11 mouse cellular contexts compared by ENCODE assay signal in the genomic region with DNA sequence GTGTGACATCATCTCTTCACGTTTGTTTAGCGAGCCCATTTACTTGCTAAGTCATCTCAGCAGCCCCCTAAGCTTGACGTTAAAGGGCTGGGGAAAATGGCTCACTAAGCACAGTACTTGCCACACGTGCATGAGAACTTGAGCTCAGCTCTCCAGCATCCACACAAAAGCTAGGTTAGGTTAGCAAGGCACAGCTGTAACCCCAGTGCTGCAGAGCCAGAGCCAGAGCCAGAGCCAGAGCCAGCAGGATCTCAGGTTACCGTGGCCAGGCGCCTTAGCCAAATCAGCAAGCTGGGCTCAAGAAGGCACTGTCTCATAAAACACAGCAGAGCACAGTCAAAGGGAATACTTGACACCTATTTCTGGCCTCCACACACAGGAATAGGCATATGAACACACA. TPM values are rescaled to one million over a fixed set of nuclear protein-coding genes. Genes with fewer than 3 reads are reported as not detected.
DNase-seq lines count a peak whose midpoint lies in the region; ATAC-seq and TF ChIP-seq lines count a peak whose summit lies in the region.
"Had no signal": no experiment of that assay in that cellular context is flagged by ENCODE, and none has a peak within 500 bp of the region (broad histone marks: within the 10 kb centered on the region; RNA-seq: fewer than 3 reads in every experiment).

No protein-coding gene starts in this region.

- peak overlapping the region; percentile 54; the same call in 1 of the 2 replicates for H3K27ac ChIP-seq in kidney, embryonic 15.5 days
- 0 out of 2 replicates have a peak overlapping the region, but pooled peaks have one; percentile 55 for H3K27ac ChIP-seq in embryonic facial prominence, embryonic 13.5 days
- peak overlapping the region; percentile 8; the same call in 1 of the 2 replicates for H3K27ac ChIP-seq in heart, embryonic 12.5 days (ENCODE audit: poor library complexity, severe bottlenecking)
- H3K27ac ChIP-seq in limb, embryonic 14.5 days (replicated peaks; ENCODE audit: low read depth, low read length), result 0 out of 2 replicates have a peak overlapping the region, but pooled peaks have one; percentile 28
- H3K27ac ChIP-seq: heart, adult 2 months had no signal

- H3K4me2 ChIP-seq in kidney, embryonic 15.5 days, result no peak overlapping the region
- H3K4me2 ChIP-seq in embryonic facial prominence, embryonic 13.5 days, result no peak overlapping the region
- no peak overlapping the region for H3K4me2 ChIP-seq in heart, embryonic 12.5 days
- no peak overlapping the region for H3K4me2 ChIP-seq in limb, embryonic 14.5 days (replicated peaks; ENCODE audit: low read depth, low read length, severe bottlenecking)
- H3K4me2 ChIP-seq: midbrain, embryonic 11.5 days had no signal

- no peaks in the 10 kb centered on the region for H3K9me3 ChIP-seq in kidney, embryonic 15.5 days (replicated peaks)
- no peaks in the 10 kb centered on the region for H3K9me3 ChIP-seq in embryonic facial prominence, embryonic 13.5 days
- no peaks in the 10 kb centered on the region for H3K9me3 ChIP-seq in heart, embryonic 12.5 days (replicated peaks)
- H3K9me3 ChIP-seq in limb, embryonic 14.5 days (ENCODE audit: control insufficient read depth, low read length), result no peaks in the 10 kb centered on the region

- H3K9ac ChIP-seq in kidney, embryonic 15.5 days, result no peak overlapping the region
- no peak overlapping the region for H3K9ac ChIP-seq in embryonic facial prominence, embryonic 13.5 days
- no peak overlapping the region for H3K9ac ChIP-seq in heart, embryonic 12.5 days
- H3K9ac ChIP-seq in limb, embryonic 14.5 days (ENCODE audit: low read depth, low read length, severe bottlenecking), result no peak overlapping the region

- ATAC-seq in kidney, embryonic 15.5 days (replicated peaks; ENCODE audit: low FRiP score), result peak; percentile 45
- ATAC-seq in embryonic facial prominence, embryonic 13.5 days (ENCODE audit: insufficient number of reproducible peaks, insufficient read depth, low FRiP score, low TSS enrichment, low read depth), result no peak
- ATAC-seq in heart, embryonic 12.5 days (ENCODE audit: insufficient number of reproducible peaks, low FRiP score), result no peak
- peak; percentile 85 for ATAC-seq in limb, embryonic 14.5 days (ENCODE audit: low FRiP score, low read depth)

- peaks cover 49% of the 10 kb centered on the region for H3K36me3 ChIP-seq in kidney, embryonic 15.5 days
- H3K36me3 ChIP-seq in embryonic facial prominence, embryonic 13.5 days, result peaks cover 49% of the 10 kb centered on the region
- peaks cover 38% of the 10 kb centered on the region for H3K36me3 ChIP-seq in heart, embryonic 12.5 days
- peaks cover 36% of the 10 kb centered on the region for H3K36me3 ChIP-seq in limb, embryonic 14.5 days (ENCODE audit: control insufficient read depth, insufficient read depth, low read length)

- no peak for DNase-seq in kidney, adult 11 months
- DNase-seq in limb, embryonic 14.5 days (ENCODE audit: low spot score), result peak; percentile 74
- DNase-seq in spleen, postnatal 36 days (ENCODE audit: low spot score in 2 of 2), result no peak
- no peak for DNase-seq in urinary bladder, postnatal 4 days (ENCODE audit: low spot score in 2 of 2)
- DNase-seq in neural tube, embryonic 10.5 days (ENCODE audit: extremely low spot score, low spot score), result no peak
- DNase-seq: thymus, postnatal 14 days had no signal

- no peak for TF ChIP-seq POLR2A in limb, embryonic 14.5 days (IDR thresholded peaks at IDR 0.05; ENCODE audit: borderline replicate concordance, extremely low read depth, insufficient read depth, insufficient read length)

- WGBS in kidney, embryonic 15.5 days, result 51% methylated on average over 6 of the region's 6 CpGs
- WGBS in embryonic facial prominence, embryonic 13.5 days, result 49% methylated on average over 6 of the region's 6 CpGs
- WGBS in heart, embryonic 12.5 days, result 62% methylated on average over 6 of the region's 6 CpGs
- 37% methylated on average over 6 of the region's 6 CpGs for WGBS in limb, embryonic 14.5 days

- no peak overlapping the region for H3K4me3 ChIP-seq in kidney, embryonic 15.5 days (replicated peaks)
- H3K4me3 ChIP-seq in embryonic facial prominence, embryonic 13.5 days, result no peak overlapping the region
- H3K4me3 ChIP-seq in heart, embryonic 12.5 days, result no peak overlapping the region
- H3K4me3 ChIP-seq in limb, embryonic 14.5 days (replicated peaks; ENCODE audit: low read length), result no peak overlapping the region
- H3K4me3 ChIP-seq: heart, adult 2 months had no signal

- peaks cover 33% of the 10 kb centered on the region for H3K4me1 ChIP-seq in kidney, embryonic 15.5 days
- H3K4me1 ChIP-seq in embryonic facial prominence, embryonic 13.5 days, result peaks cover 27% of the 10 kb centered on the region
- H3K4me1 ChIP-seq in heart, embryonic 12.5 days (replicated peaks), result peaks cover 83% of the 10 kb centered on the region
- H3K4me1 ChIP-seq in limb, embryonic 14.5 days (ENCODE audit: control insufficient read depth, insufficient read depth, low read length), result peaks cover 18% of the 10 kb centered on the region; the same call in 1 of the 2 replicates

- no peaks in the 10 kb centered on the region for H3K27me3 ChIP-seq in kidney, embryonic 15.5 days
- H3K27me3 ChIP-seq in embryonic facial prominence, embryonic 13.5 days, result no peaks in the 10 kb centered on the region
- H3K27me3 ChIP-seq in heart, embryonic 12.5 days (replicated peaks), result no peaks in the 10 kb centered on the region
- H3K27me3 ChIP-seq in limb, embryonic 14.5 days (ENCODE audit: control insufficient read depth, insufficient read depth, low read length), result no peaks in the 10 kb centered on the region

RNA-seq across cellular contexts. Expression of gene Ube4b, which starts 31.0 kb away (rescaled TPM):
- 48.1 and 49.6 TPM in 2 replicates for polyA plus RNA-seq in kidney, embryonic 15.5 days (2015; fragmentation: Nextera tagmentation; extraction: Ambion mirVana)
- polyA plus RNA-seq in embryonic facial prominence, embryonic 13.5 days (2015; fragmentation: Nextera tagmentation; extraction: Ambion mirVana), result 48.7 and 49.4 TPM in 2 replicates
- 50.3 and 58.3 TPM in 2 replicates for polyA plus RNA-seq in heart, embryonic 12.5 days (2016; fragmentation: Nextera tagmentation; extraction: Ambion mirVana)
- polyA plus RNA-seq in limb, embryonic 14.5 days (2012; rRNA removed), result 82.1 and 95.0 TPM in 2 replicates
- polyA plus RNA-seq in limb, embryonic 14.5 days (2014; fragmentation: Nextera tagmentation; extraction: Ambion mirVana), result 39.8 and 45.1 TPM in 2 replicates

RNA-seq across cellular contexts. Expression of gene Rbp7, which starts 59.2 kb away (rescaled TPM):
- polyA plus RNA-seq in kidney, embryonic 15.5 days (2015; fragmentation: Nextera tagmentation; extraction: Ambion mirVana), result 0.77 and 0.90 TPM in 2 replicates
- 0.52 TPM in 1 of 2 replicates, not detected in the other for polyA plus RNA-seq in embryonic facial prominence, embryonic 13.5 days (2015; fragmentation: Nextera tagmentation; extraction: Ambion mirVana)
- polyA plus RNA-seq in heart, embryonic 12.5 days (2016; fragmentation: Nextera tagmentation; extraction: Ambion mirVana), result 2.4 and 3.4 TPM in 2 replicates
- polyA plus RNA-seq in limb, embryonic 14.5 days (2012; rRNA removed), result 0.11 TPM in 1 of 2 replicates, not detected in the other
- 0.89 and 1.4 TPM in 2 replicates for polyA plus RNA-seq in limb, embryonic 14.5 days (2014; fragmentation: Nextera tagmentation; extraction: Ambion mirVana)
- polyA plus RNA-seq: midbrain, embryonic 11.5 days had no signal

Comparison
In these comparisons a context has a peak if more than half of its experiments do, and no peak if none do; other contexts are left out.
1. ATAC-seq: peak in kidney, embryonic 15.5 days (single experiment) and limb, embryonic 14.5 days (single experiment); none in embryonic facial prominence, embryonic 13.5 days (single experiment) and heart, embryonic 12.5 days (single experiment).
2. Peak in every context shown above with its lines, with median percentiles within 50 percentile points of each other: H3K27ac ChIP-seq.